Mouse (Mus musculus): ENCODE measurements around the gene Anks1b.

Gene Anks1b

GRCm38 (mm10) chr10:90144444-90144843, 271.1 kb downstream of the Anks1b start:
- DNase-seq (ENCODE audit: low read depth, low spot score): no peak

DNA sequence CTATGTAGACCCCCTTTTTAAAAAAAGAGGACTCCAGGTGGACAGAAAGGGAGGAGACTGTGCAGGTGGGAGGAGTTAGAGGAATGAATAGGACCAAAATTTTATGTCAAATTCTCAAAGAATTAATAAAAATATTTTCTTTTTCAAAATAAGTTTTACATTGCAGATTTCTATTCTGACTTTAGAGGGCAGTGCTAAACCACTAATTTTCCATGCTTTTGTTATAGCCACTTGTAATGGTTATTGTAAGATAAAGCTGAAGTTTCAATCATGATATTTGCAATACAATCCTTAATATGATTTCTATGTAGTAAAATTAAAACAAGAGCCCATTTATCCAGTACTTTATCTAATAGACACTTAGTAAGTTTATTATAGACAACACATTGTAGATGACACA, 278.2 kb downstream of the Anks1b start:
- DNase-seq (ENCODE audit: low read depth, low spot score): no peak

DNA sequence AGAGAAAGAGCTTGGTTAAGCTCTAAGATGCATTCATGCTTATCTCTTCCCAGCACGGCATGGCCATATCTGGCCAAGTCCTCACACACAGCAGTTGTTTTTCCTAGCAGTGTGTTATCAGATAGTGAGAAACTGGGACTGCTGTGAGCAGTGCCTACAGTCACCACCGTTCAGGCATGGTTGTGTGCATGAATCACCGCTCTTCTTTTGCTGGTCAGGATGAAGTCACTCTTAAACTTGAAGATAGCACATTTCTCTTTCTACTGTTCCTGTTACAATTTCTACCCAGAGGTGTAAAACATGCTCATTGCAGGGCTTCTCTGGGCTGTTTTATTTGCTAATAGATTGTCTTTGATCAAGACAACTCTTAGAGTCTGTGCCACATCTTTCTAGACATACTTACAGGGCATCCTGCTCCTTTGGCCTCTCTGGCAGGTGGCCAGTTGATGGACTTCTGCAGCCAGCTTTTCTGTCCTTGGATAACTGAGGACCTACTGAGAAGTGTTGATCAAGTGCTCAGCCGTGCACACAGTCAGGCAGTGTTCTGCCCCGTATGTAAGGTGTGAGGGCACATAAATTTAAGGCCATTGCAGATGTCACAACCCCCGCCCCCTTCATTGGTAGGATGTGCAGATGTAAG, 296.8 kb downstream of the Anks1b start:
- no peak for DNase-seq (ENCODE audit: low read depth, low spot score)

GRCm38 (mm10) chr10:90190366-90190765, 317.1 kb downstream of the Anks1b start:
- no peak for DNase-seq (ENCODE audit: low read depth, low spot score)

GRCm38 (mm10) chr10:90196936-90197335, 323.6 kb downstream of the Anks1b start:
- no peak for DNase-seq (ENCODE audit: low read depth, low spot score)

DNA sequence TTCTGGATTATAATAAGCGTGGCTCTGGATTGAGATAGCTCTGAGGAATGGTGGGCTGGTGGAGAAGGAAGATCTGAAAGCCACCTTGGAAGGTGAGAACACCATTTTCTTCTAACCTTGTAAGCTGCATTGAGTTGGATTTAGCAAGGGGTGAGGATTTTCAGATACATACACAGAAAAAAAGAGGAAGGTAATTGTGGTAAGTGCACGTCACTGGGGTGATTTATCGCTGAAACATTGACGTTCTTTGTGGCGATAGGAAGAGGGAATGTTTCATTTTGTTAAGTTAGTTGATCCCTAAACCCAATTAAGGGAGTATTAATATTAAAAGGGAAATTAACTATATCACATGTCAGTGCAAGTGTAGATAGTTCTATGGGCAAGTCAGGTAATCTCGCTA, 336.7 kb downstream of the Anks1b start:
- no peak for DNase-seq (ENCODE audit: low read depth, low spot score)

DNA sequence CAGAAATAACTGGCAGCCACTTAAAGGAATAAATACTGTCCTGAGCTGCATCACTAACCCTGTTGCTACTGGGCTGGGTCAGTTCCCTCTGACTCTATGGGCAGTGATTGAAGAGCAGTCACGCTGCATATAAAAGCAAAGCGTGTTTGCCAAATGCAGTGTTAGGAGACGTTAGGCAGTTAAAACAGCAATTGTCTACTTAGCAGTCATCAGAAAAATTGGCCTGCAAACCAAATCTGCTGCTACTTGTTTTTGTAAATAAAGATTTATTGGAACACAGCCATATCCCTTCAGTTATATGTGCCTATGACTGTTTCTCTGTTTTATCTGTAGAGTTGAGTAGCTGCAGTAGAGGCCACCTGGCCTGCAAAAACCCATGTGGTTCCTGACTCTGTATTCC, 347.2 kb downstream of the Anks1b start:
- DNase-seq (ENCODE audit: low read depth, low spot score): no peak

DNA sequence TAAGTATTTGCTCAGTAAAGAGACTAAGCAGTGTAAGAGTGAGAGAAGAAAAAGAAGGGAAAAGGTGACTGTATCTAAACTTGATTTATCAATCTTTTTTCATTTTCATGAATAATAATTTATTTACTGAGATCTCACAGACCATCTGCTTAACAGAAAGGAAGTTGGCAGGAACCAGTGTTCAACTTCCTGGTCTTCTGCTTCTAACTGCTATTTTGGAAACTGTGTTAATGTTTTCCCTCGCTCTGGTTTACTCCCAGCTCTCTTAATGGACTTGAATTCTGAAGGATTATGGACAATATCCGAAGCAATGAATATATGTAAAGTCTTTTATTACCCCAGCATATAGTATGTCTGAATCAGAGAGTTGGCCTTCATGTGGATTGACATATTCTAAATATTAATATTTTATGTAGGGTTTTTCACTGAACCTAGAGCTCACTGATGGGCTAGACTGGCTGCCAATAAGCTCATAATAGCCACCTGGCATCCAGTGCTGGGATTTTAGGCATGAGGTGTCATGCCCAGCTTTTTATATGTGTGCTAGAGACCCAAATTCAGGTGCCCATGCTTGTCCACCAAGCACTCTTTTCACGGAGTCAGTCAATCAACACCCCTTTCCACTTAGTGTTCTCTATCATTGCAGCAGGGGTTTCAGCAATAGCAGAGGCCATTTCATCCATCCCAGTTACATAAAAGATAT, 349.6 kb downstream of the Anks1b start:
- DNase-seq (ENCODE audit: low read depth, low spot score): no peak

- DNase-seq (ENCODE audit: low read depth, low spot score): no peak
Observed at GRCm38 (mm10) chr10:90235273-90235672, 362.0 kb downstream of the Anks1b start.

DNA sequence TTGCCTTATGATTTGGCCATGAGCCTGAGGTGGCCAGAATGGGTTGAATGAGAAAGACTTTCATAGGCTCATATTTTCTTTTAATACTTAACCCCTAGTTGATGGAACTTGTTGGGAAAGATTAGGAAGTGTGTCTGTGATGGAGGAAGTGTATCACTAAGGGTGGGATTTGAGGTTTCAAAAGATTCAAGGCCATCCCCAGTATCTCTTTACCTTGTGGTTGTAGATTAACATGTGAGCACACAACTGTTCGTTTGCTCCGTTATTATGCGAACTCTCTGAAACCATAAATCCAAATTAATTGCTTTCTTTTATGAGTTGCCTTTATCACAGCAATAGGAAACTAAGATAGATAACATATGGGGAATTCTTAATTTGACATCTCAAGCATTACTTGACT, 364.0 kb downstream of the Anks1b start:
- no peak for DNase-seq (ENCODE audit: low read depth, low spot score)

DNA sequence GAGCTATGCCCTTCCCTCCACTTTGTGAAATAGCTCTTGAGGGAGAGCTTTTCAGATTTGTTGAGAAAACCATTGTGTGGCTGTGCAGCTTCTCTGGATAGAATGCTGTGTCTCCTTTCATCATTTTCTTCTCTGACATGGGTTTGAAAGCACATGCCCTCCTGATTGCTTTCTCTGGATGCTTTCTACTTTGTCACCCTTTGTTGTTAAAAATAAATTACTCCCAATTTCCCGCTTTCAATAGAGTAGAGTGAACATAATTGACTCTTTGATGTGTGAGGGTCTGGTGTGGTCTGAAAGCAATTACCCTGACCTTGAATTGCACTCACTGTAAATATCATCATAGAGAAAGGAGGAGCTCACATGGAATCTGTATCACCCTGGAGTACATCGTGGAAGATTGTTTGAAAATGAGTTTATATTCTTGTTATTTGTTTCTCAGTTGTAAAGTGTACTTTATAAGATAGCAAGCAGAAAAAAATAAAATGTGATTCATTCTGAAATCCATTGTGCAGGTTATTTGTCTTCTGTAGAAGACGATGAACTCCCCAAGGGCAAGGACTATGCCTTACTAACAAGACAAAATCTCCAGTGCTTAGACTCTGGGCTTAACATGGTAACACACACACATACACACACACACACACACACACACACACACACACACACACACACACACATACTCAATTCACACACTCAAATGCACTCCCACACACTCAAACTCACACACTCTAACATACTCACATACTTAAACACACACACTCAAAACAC, 385.8 kb downstream of the Anks1b start:
- DNase-seq (ENCODE audit: low read depth, low spot score): no peak

GRCm38 (mm10) chr10:90271321-90271720, 398.0 kb downstream of the Anks1b start:
- no peak for DNase-seq (ENCODE audit: low read depth, low spot score)

DNA sequence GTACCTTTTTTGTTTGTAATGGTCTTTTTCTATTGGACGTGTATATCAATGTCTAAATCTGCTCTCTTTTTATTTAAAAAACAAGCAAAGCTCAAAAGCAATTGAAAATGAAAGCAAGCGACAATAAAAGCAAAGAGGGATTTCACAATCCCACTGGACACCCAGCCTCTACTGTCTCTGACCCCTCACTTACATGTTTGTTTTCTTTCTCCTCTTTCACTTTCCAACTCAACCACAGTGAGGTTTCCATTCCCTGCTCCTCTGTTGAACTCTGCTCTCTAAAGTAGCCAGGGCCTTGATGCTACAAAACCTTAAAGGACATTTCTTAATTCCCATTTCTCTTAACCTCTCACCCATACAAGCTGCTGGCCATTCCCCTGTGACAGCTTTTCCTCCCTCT, 400.0 kb downstream of the Anks1b start:
- DNase-seq (ENCODE audit: low read depth, low spot score): no peak

GRCm38 (mm10) chr10:90286589-90286988, 413.3 kb downstream of the Anks1b start:
- no peak for DNase-seq (ENCODE audit: low read depth, low spot score)

DNA sequence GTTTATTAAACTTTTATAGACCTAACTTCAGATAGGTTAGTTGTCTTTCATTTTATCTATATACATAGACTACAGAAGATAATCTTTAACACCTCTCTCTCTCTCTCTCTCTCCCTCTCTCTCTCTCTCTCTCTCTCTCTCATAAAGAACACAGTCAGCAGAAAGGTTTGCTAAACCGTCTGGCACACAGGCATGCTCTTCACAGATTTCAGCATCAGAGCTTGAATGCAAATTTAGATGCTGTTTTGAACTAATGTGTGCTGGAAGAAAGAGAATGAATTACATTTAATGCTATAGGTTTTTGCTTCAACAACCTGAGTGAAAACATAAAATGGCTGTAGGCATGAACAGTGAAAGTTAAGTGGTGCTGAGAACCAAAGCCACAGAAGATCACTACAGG, 429.9 kb downstream of the Anks1b start:
- DNase-seq (ENCODE audit: low read depth, low spot score): no peak

DNA sequence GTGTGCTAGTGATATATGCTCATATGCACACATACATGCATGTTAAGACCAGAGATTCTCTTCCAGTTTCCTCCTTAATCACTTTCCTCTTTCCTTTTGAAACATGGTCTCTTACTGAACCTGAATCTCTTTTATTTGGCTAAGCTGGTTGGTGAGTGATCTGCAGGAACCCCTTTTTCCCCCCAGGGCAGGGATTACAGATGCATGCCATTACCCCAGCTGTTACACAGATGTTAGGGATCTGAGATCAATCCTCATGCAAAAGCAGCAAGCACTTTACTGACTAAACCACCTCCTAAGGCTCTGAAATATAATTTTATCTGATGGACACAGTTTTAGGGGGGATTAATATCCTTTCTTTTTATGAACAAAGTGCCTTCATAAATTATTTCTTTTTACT, 432.8 kb downstream of the Anks1b start:
- DNase-seq (ENCODE audit: low read depth, low spot score): no peak

GRCm38 (mm10) chr10:90307931-90308555, 434.7 kb downstream of the Anks1b start:
- DNase-seq (ENCODE audit: low read depth, low spot score): no peak

- DNase-seq (ENCODE audit: low read depth, low spot score): no peak
Observed at GRCm38 (mm10) chr10:90329781-90330180, 456.5 kb downstream of the Anks1b start.

DNA sequence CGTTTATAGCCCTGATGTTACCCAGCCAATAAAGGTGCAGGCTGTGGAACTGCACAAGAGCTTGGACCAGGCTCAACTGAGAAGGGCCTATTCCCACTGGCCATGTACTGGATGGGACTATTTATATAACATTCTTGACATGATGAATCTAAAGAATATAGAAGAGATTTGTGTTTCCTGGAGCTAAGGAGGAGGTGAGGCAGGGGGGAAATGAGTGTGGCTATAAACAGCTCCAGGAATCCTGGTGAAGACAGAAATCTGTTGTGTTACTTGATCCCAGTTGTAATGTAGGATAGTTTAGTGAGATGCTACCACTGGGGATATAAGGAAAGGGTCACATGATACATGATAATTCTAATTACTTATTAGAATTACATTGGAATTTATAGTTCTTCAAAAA, 472.1 kb downstream of the Anks1b start:
- DNase-seq (ENCODE audit: low read depth, low spot score): no peak

DNA sequence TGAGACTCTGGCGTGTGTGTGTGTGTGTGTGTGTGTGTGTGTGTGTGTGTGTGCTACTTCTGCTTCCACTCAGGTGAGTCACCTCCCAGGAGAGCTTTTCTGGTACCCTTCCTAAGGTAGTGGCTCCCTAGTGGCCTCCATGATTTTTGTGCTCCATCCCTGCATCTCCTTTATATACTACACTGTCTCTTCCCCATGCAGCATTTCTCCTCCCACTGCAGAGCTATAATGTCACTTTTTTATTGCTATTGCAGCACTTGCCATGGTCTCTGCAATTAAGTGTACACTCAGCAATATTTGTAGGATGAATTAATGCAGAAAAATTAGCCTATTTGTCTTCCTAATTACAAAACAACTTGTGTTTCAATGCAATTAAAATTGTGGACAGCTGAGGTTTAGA, 482.9 kb downstream of the Anks1b start:
- DNase-seq (ENCODE audit: low read depth, low spot score): no peak

DNA sequence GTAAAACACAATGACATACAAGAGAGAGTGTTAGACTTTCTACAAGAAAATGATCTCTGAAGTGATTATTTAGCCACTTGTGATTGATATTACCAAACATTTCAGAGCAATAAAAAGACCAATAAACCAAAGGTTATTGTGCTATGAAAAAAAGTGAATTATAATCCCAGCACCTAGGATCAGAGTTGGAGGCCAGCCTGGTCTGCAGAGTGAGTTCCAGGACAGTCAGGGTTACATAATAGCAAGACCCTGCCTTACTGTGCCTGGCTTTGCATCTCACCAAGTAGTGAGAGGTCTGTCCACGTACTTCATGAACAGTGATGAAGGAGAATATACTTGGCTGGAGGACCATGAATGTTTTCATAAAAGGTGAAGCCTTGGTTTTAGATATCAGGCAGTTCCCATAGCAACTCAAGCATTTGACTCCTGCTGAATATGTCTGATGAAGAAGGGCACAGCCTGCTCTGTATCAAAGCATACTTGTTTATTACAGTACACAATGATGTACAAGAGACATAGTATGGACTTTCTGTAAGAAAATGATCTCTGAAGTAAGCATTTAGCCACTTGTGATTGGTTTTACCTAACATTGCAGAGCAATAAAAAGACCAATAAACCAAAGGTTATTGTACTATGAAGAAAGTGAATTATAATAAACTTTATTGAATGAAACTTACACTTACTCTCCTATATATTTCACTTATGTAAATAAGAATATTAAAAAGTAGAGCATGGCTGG, 484.0 kb downstream of the Anks1b start:
- no peak for DNase-seq (ENCODE audit: low read depth, low spot score)

GRCm38 (mm10) chr10:90369015-90369414, 495.7 kb downstream of the Anks1b start:
- DNase-seq (ENCODE audit: low read depth, low spot score): no peak
